In the genomic region with DNA sequence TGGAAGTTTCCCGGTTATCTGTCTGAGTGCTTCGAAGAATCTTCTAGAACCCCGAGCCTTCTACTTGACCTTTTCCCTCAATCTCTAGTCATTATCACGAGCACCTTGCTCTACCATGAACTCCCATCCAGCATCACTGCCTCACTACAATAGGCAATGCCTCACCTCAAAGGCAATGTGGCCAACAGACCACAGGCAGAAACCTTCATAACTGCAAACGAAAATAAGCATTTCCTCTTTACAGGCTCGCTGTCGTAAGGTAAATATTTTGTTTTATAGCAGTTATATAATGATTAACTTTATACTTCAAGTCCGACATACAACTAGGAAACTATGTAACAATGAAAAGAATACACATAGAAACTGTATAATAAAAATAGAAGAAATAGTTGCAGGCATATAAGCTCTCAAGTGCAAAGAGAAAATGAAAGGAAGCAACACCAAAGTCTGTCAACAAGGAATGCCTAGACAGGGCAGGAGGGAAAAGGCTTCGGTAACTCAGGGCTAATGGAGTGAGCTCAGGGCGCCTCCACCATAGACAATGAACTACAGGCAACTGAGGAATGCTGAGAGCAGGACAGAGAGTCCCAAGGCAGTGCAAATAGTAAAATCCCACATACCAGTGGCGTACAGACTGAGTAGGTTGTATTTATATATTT, we compare ENCODE assay signal across 13 mouse cellular contexts. TPM values are rescaled to one million over a fixed set of nuclear protein-coding genes. Genes with fewer than 3 reads are reported as not detected.
DNase-seq lines count a peak whose midpoint lies in the region; ATAC-seq and TF ChIP-seq lines count a peak whose summit lies in the region.
"Had no signal": no experiment of that assay in that cellular context is flagged by ENCODE, and none has a peak within 500 bp of the region (broad histone marks: within the 10 kb centered on the region; RNA-seq: fewer than 3 reads in every experiment).

No protein-coding gene starts in this region.

- H3K4me3 ChIP-seq in lung, adult 2 months (replicated peaks; ENCODE audit: extremely low read depth, low read depth, low read length), result peak overlapping the region; percentile 54
- H3K4me3 ChIP-seq in intestine, postnatal 0 days (ENCODE audit: low read depth, low read length), result peak overlapping the region; percentile 22
- H3K4me3 ChIP-seq: erythroblast, embryonic 14.5 days; lung, embryonic 15.5 days had no signal

- no peak overlapping the region for H3K9ac ChIP-seq in intestine, postnatal 0 days (ENCODE audit: low read depth, low read length)
- H3K9ac ChIP-seq: lung, embryonic 15.5 days had no signal

- no peak for TF ChIP-seq POLR2A in lung, adult 2 months (IDR thresholded peaks at IDR 0.05; ENCODE audit: borderline replicate concordance, extremely low read depth, low read depth, low read length)

- peaks cover 3% of the 10 kb centered on the region; the same call in 1 of the 2 replicates for H3K4me1 ChIP-seq in lung, adult 2 months (ENCODE audit: control insufficient read depth, insufficient read depth, low read length)
- no peaks in the 10 kb centered on the region for H3K4me1 ChIP-seq in intestine, postnatal 0 days (replicated peaks; ENCODE audit: control insufficient read depth, insufficient read depth, low read length)
- H3K4me1 ChIP-seq: lung, embryonic 15.5 days had no signal

- no peak overlapping the region for H3K27ac ChIP-seq in intestine, postnatal 0 days (ENCODE audit: low read depth, low read length)
- H3K27ac ChIP-seq: lung, embryonic 15.5 days had no signal

- no peaks in the 10 kb centered on the region for H3K27me3 ChIP-seq in intestine, postnatal 0 days (replicated peaks; ENCODE audit: control insufficient read depth, insufficient read depth, low read length)
- H3K27me3 ChIP-seq in splenic B cell, adult 2 months (ENCODE audit: control insufficient read depth, insufficient read depth, low read length, poor library complexity, severe bottlenecking), result no peaks in the 10 kb centered on the region
- H3K27me3 ChIP-seq: lung, embryonic 15.5 days had no signal

- peak overlapping the region; percentile 55 for H3K4me2 ChIP-seq in intestine, postnatal 0 days (replicated peaks; ENCODE audit: low read depth)
- H3K4me2 ChIP-seq: lung, embryonic 15.5 days had no signal

- no peak for DNase-seq in lung, adult 2 months
- no peak for DNase-seq in lung, postnatal 36 days
- DNase-seq in ZHBTc4 (ENCODE audit: low read depth, low spot score), result peak; percentile 4
- DNase-seq in splenic B cell, adult 2 months (ENCODE audit: low read depth, low spot score), result peak; percentile 40
- no peak for DNase-seq in heart, adult 18-20 months
- DNase-seq in kidney, postnatal 25 days, result no peak
- no peak for DNase-seq in Muller cell, postnatal 12 days (ENCODE audit: inconsistent ontology term)
- DNase-seq: cerebellum, adult 2 months; heart, postnatal 10 days; thymus, postnatal 36 days had no signal

- no peaks in the 10 kb centered on the region for H3K36me3 ChIP-seq in intestine, postnatal 0 days (ENCODE audit: control insufficient read depth, insufficient read depth)
- H3K36me3 ChIP-seq in splenic B cell, adult 2 months (ENCODE audit: control insufficient read depth, insufficient read depth, low read length, poor library complexity, severe bottlenecking), result no peaks in the 10 kb centered on the region
- H3K36me3 ChIP-seq: lung, embryonic 15.5 days had no signal

- ATAC-seq in intestine, postnatal 0 days, result peak; percentile 87

- H3K9me3 ChIP-seq in intestine, postnatal 0 days (ENCODE audit: control insufficient read depth), result no peaks in the 10 kb centered on the region
- H3K9me3 ChIP-seq: lung, embryonic 15.5 days had no signal

- 48% methylated on average over 11 of the region's 11 CpGs for WGBS in lung, adult 2 months
- 38% methylated on average over 11 of the region's 11 CpGs for WGBS in intestine, postnatal 0 days

- TF ChIP-seq CTCF in lung, adult 2 months (IDR thresholded peaks at IDR 0.05; ENCODE audit: insufficient read depth, low read length), result no peak
- TF ChIP-seq CTCF in intestine, postnatal 0 days (IDR thresholded peaks at IDR 0.05; ENCODE audit: low read depth), result no peak

RNA-seq across cellular contexts. Expression of a gene that starts 29.0 kb away (rescaled TPM):
- 2.7 and 3.3 TPM in 2 replicates for polyA plus RNA-seq in lung, adult 2 months (2012; rRNA removed)
- polyA plus RNA-seq in intestine, postnatal 0 days (2015; fragmentation: Nextera tagmentation; extraction: Ambion mirVana), result 21.6 and 21.9 TPM in 2 replicates
- total RNA-seq in heart, adult 18-20 months (2021), result 1 to 10 TPM; 1.7 to 2.5 TPM

Comparison
In these comparisons a context has a peak if more than half of its experiments do, and no peak if none do; other contexts are left out.
1. DNase-seq: peak in ZHBTc4 (single experiment) and splenic B cell, adult 2 months (single experiment); none in lung, adult 2 months (single experiment), lung, postnatal 36 days (single experiment), heart, adult 18-20 months (0 of 2), kidney, postnatal 25 days (0 of 2) and Muller cell, postnatal 12 days (single experiment).